In genomic region chr15:78785961-78786360, GRCm38 (mm10) we compare ENCODE assay signal across 7 mouse cellular contexts. TPM values are rescaled to one million over a fixed set of nuclear protein-coding genes. Genes with fewer than 3 reads are reported as not detected.
A peak's percentile ranks its signal among the peaks of the same experiment; 100 is the strongest.
DNase-seq lines count a peak whose midpoint lies in the region; ATAC-seq and TF ChIP-seq lines count a peak whose summit lies in the region.

No protein-coding gene starts in this region.

- DNase-seq in ES-CJ7 (ENCODE audit: low read depth, low spot score): peak; percentile 67
- peak; percentile 64 for DNase-seq in brain, embryonic 14.5 days (ENCODE audit: low read depth)
- peak; percentile 58 for DNase-seq in kidney, postnatal 0 days (ENCODE audit: low spot score)
- no peak for DNase-seq in testis, postnatal 14 days (ENCODE audit: low spot score)

- peak; percentile 82 for ATAC-seq in heart, embryonic 14.5 days (ENCODE audit: insufficient number of reproducible peaks, insufficient read depth, low FRiP score, low read depth)
- 0 out of 2 replicates have a peak, but pooled peaks have one; percentile 23 for ATAC-seq in kidney, postnatal 0 days (replicated peaks; ENCODE audit: low FRiP score, low read depth)
- no peak for ATAC-seq in neural tube, embryonic 12.5 days (ENCODE audit: low FRiP score, low read depth)
- no peak for ATAC-seq in erythroid progenitor cell, adult 5-6 weeks (replicated peaks; ENCODE audit: low FRiP score, poor library complexity, severe bottlenecking)

- no peaks in the 10 kb centered on the region for H3K9me3 ChIP-seq in heart, embryonic 14.5 days (ENCODE audit: control insufficient read depth, low read length)
- no peaks in the 10 kb centered on the region for H3K9me3 ChIP-seq in kidney, postnatal 0 days (replicated peaks; ENCODE audit: low read length)
- no peaks in the 10 kb centered on the region for H3K9me3 ChIP-seq in neural tube, embryonic 12.5 days

- H3K4me3 ChIP-seq in heart, embryonic 14.5 days (ENCODE audit: control insufficient read depth in 1 of 2, insufficient read depth in 1 of 2, low read depth in 1 of 2, low read length in 2 of 2): no peak overlapping the region
- H3K4me3 ChIP-seq in kidney, postnatal 0 days (replicated peaks; ENCODE audit: low read depth, low read length): no peak overlapping the region
- H3K4me3 ChIP-seq in neural tube, embryonic 12.5 days: no peak overlapping the region

- no peak overlapping the region for H3K4me2 ChIP-seq in heart, embryonic 14.5 days (ENCODE audit: low read length)
- no peak overlapping the region for H3K4me2 ChIP-seq in kidney, postnatal 0 days (ENCODE audit: low read length)
- no peak overlapping the region for H3K4me2 ChIP-seq in neural tube, embryonic 12.5 days (replicated peaks)

- no peaks in the 10 kb centered on the region for H3K27me3 ChIP-seq in heart, embryonic 14.5 days (ENCODE audit: control insufficient read depth, insufficient read depth, low read length)
- no peaks in the 10 kb centered on the region for H3K27me3 ChIP-seq in kidney, postnatal 0 days (ENCODE audit: insufficient read depth, low read length)
- H3K27me3 ChIP-seq in neural tube, embryonic 12.5 days (replicated peaks): no peaks in the 10 kb centered on the region; the same call in 1 of the 2 replicates

- peaks cover 22% of the 10 kb centered on the region in 2 experiments for H3K4me1 ChIP-seq in heart, embryonic 14.5 days (ENCODE audit: control insufficient read depth in 2 of 2, insufficient read depth in 2 of 2, low read length in 2 of 2)
- peaks cover 10% of the 10 kb centered on the region; the same call in 1 of the 2 replicates for H3K4me1 ChIP-seq in kidney, postnatal 0 days (replicated peaks; ENCODE audit: insufficient read depth, low read length)
- H3K4me1 ChIP-seq in neural tube, embryonic 12.5 days: peaks cover 14% of the 10 kb centered on the region

- no peak for TF ChIP-seq CTCF in brain, embryonic 14.5 days (IDR thresholded peaks at IDR 0.05; ENCODE audit: borderline replicate concordance, extremely low read depth, insufficient read depth, insufficient read length)
- 0 out of 2 replicates have a peak, but pooled peaks have one; percentile 15 for TF ChIP-seq CTCF in kidney, postnatal 0 days (IDR thresholded peaks at IDR 0.05; ENCODE audit: low read depth)

- no peak for TF ChIP-seq POLR2A in brain, embryonic 14.5 days (IDR thresholded peaks at IDR 0.05; ENCODE audit: borderline replicate concordance, extremely low read depth, insufficient read depth, insufficient read length, poor library complexity, severe bottlenecking)

- H3K27ac ChIP-seq in heart, embryonic 14.5 days (replicated peaks in 1 of 2; ENCODE audit: control insufficient read depth in 1 of 2, insufficient read depth in 1 of 2, low read depth in 2 of 2, low read length in 2 of 2): peak overlapping the region; percentile 57 to 83
- H3K27ac ChIP-seq in kidney, postnatal 0 days: no peak overlapping the region
- H3K27ac ChIP-seq in neural tube, embryonic 12.5 days: no peak overlapping the region

- H3K36me3 ChIP-seq in heart, embryonic 14.5 days (ENCODE audit: control insufficient read depth, insufficient read depth, low read length): 0 out of 2 replicates have a peak, but pooled peaks cover 7% of the 10 kb centered on the region
- peaks cover 8% of the 10 kb centered on the region; the same call in 1 of the 2 replicates for H3K36me3 ChIP-seq in kidney, postnatal 0 days (ENCODE audit: insufficient read depth, low read length)
- H3K36me3 ChIP-seq in neural tube, embryonic 12.5 days: no peaks in the 10 kb centered on the region

- H3K9ac ChIP-seq in heart, embryonic 14.5 days (ENCODE audit: low read length): no peak overlapping the region
- no peak overlapping the region for H3K9ac ChIP-seq in kidney, postnatal 0 days (ENCODE audit: low read depth, low read length)
- H3K9ac ChIP-seq in neural tube, embryonic 12.5 days: 0 out of 2 replicates have a peak overlapping the region, but pooled peaks have one; percentile 13

- WGBS in heart, embryonic 14.5 days: 15% methylated on average over 7 of the region's 7 CpGs
- 40% methylated on average over 7 of the region's 7 CpGs for WGBS in kidney, postnatal 0 days
- WGBS in neural tube, embryonic 12.5 days: 19% methylated on average over 6 of the region's 7 CpGs

RNA-seq across cellular contexts. Expression of gene Mfng, which starts 12.7 kb away (rescaled TPM):
- 37.6 and 72.6 TPM in 2 replicates for polyA plus RNA-seq in brain, embryonic 14.5 days (2012; rRNA removed)
- 8.2 and 8.3 TPM in 2 replicates for polyA plus RNA-seq in heart, embryonic 14.5 days (2014; fragmentation: Nextera tagmentation; extraction: Ambion mirVana)
- polyA plus RNA-seq in kidney, postnatal 0 days (2015; fragmentation: Nextera tagmentation; extraction: Ambion mirVana): 18.8 and 18.9 TPM in 2 replicates
- 65.3 and 72.9 TPM in 2 replicates for polyA plus RNA-seq in neural tube, embryonic 12.5 days (2016; fragmentation: Nextera tagmentation; extraction: Ambion mirVana)
- total RNA-seq in erythroid progenitor cell, adult 5-6 weeks (2015; ENCODE audit: low replicate concordance): 1.7 and 1.8 TPM in 2 replicates
- total RNA-seq in erythroid progenitor cell, adult 5-6 weeks (2017; ENCODE audit: low replicate concordance): 2.3 TPM in 1 of 2 replicates, not detected in the other

RNA-seq across cellular contexts. Expression of gene Card10, which starts 16.9 kb away (rescaled TPM):
- 5.1 and 5.5 TPM in 2 replicates for polyA plus RNA-seq in brain, embryonic 14.5 days (2012; rRNA removed)
- 6.5 and 7.1 TPM in 2 replicates for polyA plus RNA-seq in heart, embryonic 14.5 days (2014; fragmentation: Nextera tagmentation; extraction: Ambion mirVana)
- polyA plus RNA-seq in kidney, postnatal 0 days (2015; fragmentation: Nextera tagmentation; extraction: Ambion mirVana): 8.2 and 9.2 TPM in 2 replicates
- 2.8 and 3.4 TPM in 2 replicates for polyA plus RNA-seq in neural tube, embryonic 12.5 days (2016; fragmentation: Nextera tagmentation; extraction: Ambion mirVana)
- total RNA-seq in erythroid progenitor cell, adult 5-6 weeks (2015; ENCODE audit: low replicate concordance): 0.42 and 0.72 TPM in 2 replicates
- not detected in 2 replicates for total RNA-seq in erythroid progenitor cell, adult 5-6 weeks (2017; ENCODE audit: low replicate concordance)

RNA-seq across cellular contexts. Expression of gene Cdc42ep1, which starts 56.5 kb away (rescaled TPM):
- 9.3 and 13.5 TPM in 2 replicates for polyA plus RNA-seq in brain, embryonic 14.5 days (2012; rRNA removed)
- 29.0 and 30.1 TPM in 2 replicates for polyA plus RNA-seq in heart, embryonic 14.5 days (2014; fragmentation: Nextera tagmentation; extraction: Ambion mirVana)
- 51.4 and 57.1 TPM in 2 replicates for polyA plus RNA-seq in kidney, postnatal 0 days (2015; fragmentation: Nextera tagmentation; extraction: Ambion mirVana)
- polyA plus RNA-seq in neural tube, embryonic 12.5 days (2016; fragmentation: Nextera tagmentation; extraction: Ambion mirVana): 14.9 and 17.6 TPM in 2 replicates
- not detected in 2 replicates for total RNA-seq in erythroid progenitor cell, adult 5-6 weeks (2015; ENCODE audit: low replicate concordance)
- total RNA-seq in erythroid progenitor cell, adult 5-6 weeks (2017; ENCODE audit: low replicate concordance): not detected in 2 replicates

Comparison
In these comparisons a context has a peak if more than half of its experiments do, and no peak if none do; other contexts are left out.
1. ATAC-seq: peak in heart, embryonic 14.5 days (single experiment) and kidney, postnatal 0 days (single experiment); none in neural tube, embryonic 12.5 days (single experiment) and erythroid progenitor cell, adult 5-6 weeks (single experiment).
2. H3K27ac ChIP-seq: peak in heart, embryonic 14.5 days (2 of 2); none in kidney, postnatal 0 days (single experiment) and neural tube, embryonic 12.5 days (single experiment).